10 mouse cellular contexts compared by ENCODE assay signal in genomic region chr10:83080275-83080741, GRCm38 (mm10).
DNase-seq lines count a peak whose midpoint lies in the region; ATAC-seq and TF ChIP-seq lines count a peak whose summit lies in the region.
"Had no signal": no experiment of that assay in that cellular context is flagged by ENCODE, and none has a peak within 500 bp of the region (broad histone marks: within the 10 kb centered on the region; RNA-seq: fewer than 3 reads in every experiment).

No protein-coding gene starts in this region.

- intact Hi-C loops in heart, adult 2 months (cut with DNase I), result loop anchor here (5.0 kb wide), 1 partner anchor 93 kb away; the partner anchor contains the start of gene Chst11
- intact Hi-C loops in heart, postnatal 14 days (cut with DNase I), result no loop called here

- H3K4me1 ChIP-seq in heart, adult 2 months (ENCODE audit: control insufficient read depth, insufficient read depth, low read length), result peaks cover 17% of the 10 kb centered on the region
- H3K4me1 ChIP-seq in embryonic facial prominence, embryonic 12.5 days, result peaks cover 20% of the 10 kb centered on the region
- H3K4me1 ChIP-seq in intestine, embryonic 16.5 days (ENCODE audit: control insufficient read depth, insufficient read depth, low read length), result peaks cover 13% of the 10 kb centered on the region; the same call in 1 of the 2 replicates
- H3K4me1 ChIP-seq in midbrain, embryonic 11.5 days (ENCODE audit: control insufficient read depth, insufficient read depth, low read length), result peaks cover 14% of the 10 kb centered on the region
- H3K4me1 ChIP-seq in cerebellum, adult 2 months (ENCODE audit: control insufficient read depth, insufficient read depth, low read length), result peaks cover 9% of the 10 kb centered on the region

- H3K9me3 ChIP-seq in embryonic facial prominence, embryonic 12.5 days, result no peaks in the 10 kb centered on the region
- H3K9me3 ChIP-seq in intestine, embryonic 16.5 days (ENCODE audit: control insufficient read depth, low read length), result no peaks in the 10 kb centered on the region
- no peaks in the 10 kb centered on the region for H3K9me3 ChIP-seq in midbrain, embryonic 11.5 days (ENCODE audit: control insufficient read depth, low read length)

- DNase-seq in heart, adult 2 months, result no peak
- no peak for DNase-seq in heart, postnatal 14 days
- DNase-seq in midbrain, embryonic 11.5 days (ENCODE audit: low spot score, missing footprints), result no peak
- DNase-seq in cerebellum, adult 2 months, result no peak
- no peak for DNase-seq in layer of hippocampus, adult 18-20 months (ENCODE audit: low spot score in 2 of 2)
- no peak for DNase-seq in frontal cortex, postnatal 14 days (ENCODE audit: low spot score in 2 of 2)
- DNase-seq: cerebellum, postnatal 36 days had no signal

- no peak for TF ChIP-seq POLR2A in heart, adult 2 months (IDR thresholded peaks at IDR 0.05; ENCODE audit: insufficient read depth, low read depth, low read length)
- TF ChIP-seq POLR2A in cerebellum, adult 2 months (IDR thresholded peaks at IDR 0.05; ENCODE audit: borderline replicate concordance, insufficient read depth, low read length), result no peak

- peak overlapping the region; percentile 1 for H3K27ac ChIP-seq in heart, adult 2 months
- H3K27ac ChIP-seq in embryonic facial prominence, embryonic 12.5 days, result 0 out of 2 replicates have a peak overlapping the region, but pooled peaks have one; percentile 46
- no peak overlapping the region for H3K27ac ChIP-seq in intestine, embryonic 16.5 days (ENCODE audit: low read length)
- no peak overlapping the region for H3K27ac ChIP-seq in midbrain, embryonic 11.5 days (ENCODE audit: low read depth, low read length)
- H3K27ac ChIP-seq in cerebellum, adult 2 months (ENCODE audit: insufficient read depth, low read length), result no peak overlapping the region

- H3K4me2 ChIP-seq in embryonic facial prominence, embryonic 12.5 days (replicated peaks), result no peak overlapping the region
- H3K4me2 ChIP-seq in intestine, embryonic 16.5 days (ENCODE audit: low read depth, low read length), result no peak overlapping the region
- no peak overlapping the region for H3K4me2 ChIP-seq in midbrain, embryonic 11.5 days

- H3K9ac ChIP-seq in heart, adult 2 months (ENCODE audit: low read depth, low read length), result no peak overlapping the region
- H3K9ac ChIP-seq in embryonic facial prominence, embryonic 12.5 days, result no peak overlapping the region
- H3K9ac ChIP-seq in intestine, embryonic 16.5 days (ENCODE audit: low read depth, low read length), result no peak overlapping the region
- no peak overlapping the region for H3K9ac ChIP-seq in midbrain, embryonic 11.5 days (ENCODE audit: low read length)

- H3K36me3 ChIP-seq in heart, adult 2 months (ENCODE audit: control insufficient read depth, insufficient read depth, low read length), result peaks cover 2% of the 10 kb centered on the region; the same call in 1 of the 2 replicates
- no peaks in the 10 kb centered on the region for H3K36me3 ChIP-seq in embryonic facial prominence, embryonic 12.5 days
- no peaks in the 10 kb centered on the region for H3K36me3 ChIP-seq in intestine, embryonic 16.5 days (ENCODE audit: control insufficient read depth, insufficient read depth, low read length)
- H3K36me3 ChIP-seq in midbrain, embryonic 11.5 days (ENCODE audit: control insufficient read depth, insufficient read depth, low read length), result no peaks in the 10 kb centered on the region

- 27% methylated on average over 12 of the region's 12 CpGs for WGBS in heart, adult 2 months
- WGBS in embryonic facial prominence, embryonic 12.5 days, result 55% methylated on average over 12 of the region's 12 CpGs
- 58% methylated on average over 12 of the region's 12 CpGs for WGBS in intestine, embryonic 16.5 days
- WGBS in midbrain, embryonic 11.5 days, result 43% methylated on average over 12 of the region's 12 CpGs
- 81% methylated on average over 12 of the region's 12 CpGs for WGBS in cerebellum, adult 2 months

- no peaks in the 10 kb centered on the region for H3K27me3 ChIP-seq in heart, adult 2 months (ENCODE audit: control insufficient read depth, insufficient read depth, low read length)
- no peaks in the 10 kb centered on the region for H3K27me3 ChIP-seq in embryonic facial prominence, embryonic 12.5 days
- H3K27me3 ChIP-seq in intestine, embryonic 16.5 days (replicated peaks; ENCODE audit: control insufficient read depth, insufficient read depth, low read length), result no peaks in the 10 kb centered on the region
- no peaks in the 10 kb centered on the region for H3K27me3 ChIP-seq in midbrain, embryonic 11.5 days (ENCODE audit: control insufficient read depth, insufficient read depth, low read length)
- no peaks in the 10 kb centered on the region for H3K27me3 ChIP-seq in cerebellum, adult 2 months (ENCODE audit: control insufficient read depth, insufficient read depth, low read length)
- H3K27me3 ChIP-seq: CH12.LX had no signal

- H3K79me2 ChIP-seq in heart, adult 2 months (replicated peaks; ENCODE audit: control insufficient read depth, insufficient read depth, low read length), result no peaks in the 10 kb centered on the region

- H3K4me3 ChIP-seq in heart, adult 2 months, result no peak overlapping the region
- H3K4me3 ChIP-seq in embryonic facial prominence, embryonic 12.5 days, result no peak overlapping the region
- no peak overlapping the region for H3K4me3 ChIP-seq in intestine, embryonic 16.5 days (ENCODE audit: low read length)
- no peak overlapping the region for H3K4me3 ChIP-seq in midbrain, embryonic 11.5 days (ENCODE audit: low read depth, low read length)
- no peak overlapping the region for H3K4me3 ChIP-seq in cerebellum, adult 2 months (replicated peaks; ENCODE audit: insufficient read depth, low read depth, low read length)

- no peak for TF ChIP-seq CTCF in heart, adult 2 months (IDR thresholded peaks at IDR 0.05)
- TF ChIP-seq CTCF in cerebellum, adult 2 months (IDR thresholded peaks at IDR 0.05; ENCODE audit: borderline replicate concordance, insufficient read depth, low read depth, low read length), result no peak

- TF ChIP-seq EP300 in heart, adult 2 months (IDR thresholded peaks at IDR 0.05; ENCODE audit: insufficient read depth, low read depth, low read length), result 0 out of 2 replicates have a peak, but pooled peaks have one; percentile 46

- no peak for ATAC-seq in embryonic facial prominence, embryonic 12.5 days (ENCODE audit: insufficient number of reproducible peaks, insufficient read depth, low FRiP score, low TSS enrichment)
- peak; percentile 52; the same call in 1 of the 2 replicates for ATAC-seq in intestine, embryonic 16.5 days
- peak; percentile 55; the same call in 1 of the 2 replicates for ATAC-seq in midbrain, embryonic 11.5 days (ENCODE audit: low FRiP score)

Comparison
In these comparisons a context has a peak if more than half of its experiments do, and no peak if none do; other contexts are left out.
1. H3K27ac ChIP-seq: peak in heart, adult 2 months (single experiment) and embryonic facial prominence, embryonic 12.5 days (single experiment); none in intestine, embryonic 16.5 days (single experiment), midbrain, embryonic 11.5 days (single experiment) and cerebellum, adult 2 months (single experiment).